Mouse (Mus musculus) adrenal gland, postnatal 36 days (tissue): ENCODE data around the gene Naa38. TPM values are rescaled to one million over a fixed set of nuclear protein-coding genes. Genes with fewer than 3 reads are reported as not detected.
"Not testable (repeated sequence)": the region's sequence is repeated elsewhere in the genome, so short reads cannot be mapped to it uniquely, and the experiment has no call there.

Source experiments
- DNase-seq, 2 experiments: peaks; one replicate each; pipeline ENCODE4 v3.0.0; 2021; ENCODE audit warnings: mixed read lengths in 1 of 2
- total RNA-seq, 2 experiments: library from RNA; stranded (reverse); gene quantifications; 2 replicates each; pipeline ENCODE4 v1.2.3; 2021

The Naa38 gene
- total RNA-seq, 2 experiments from 2014 or later: 132 to 158 TPM

DNA sequence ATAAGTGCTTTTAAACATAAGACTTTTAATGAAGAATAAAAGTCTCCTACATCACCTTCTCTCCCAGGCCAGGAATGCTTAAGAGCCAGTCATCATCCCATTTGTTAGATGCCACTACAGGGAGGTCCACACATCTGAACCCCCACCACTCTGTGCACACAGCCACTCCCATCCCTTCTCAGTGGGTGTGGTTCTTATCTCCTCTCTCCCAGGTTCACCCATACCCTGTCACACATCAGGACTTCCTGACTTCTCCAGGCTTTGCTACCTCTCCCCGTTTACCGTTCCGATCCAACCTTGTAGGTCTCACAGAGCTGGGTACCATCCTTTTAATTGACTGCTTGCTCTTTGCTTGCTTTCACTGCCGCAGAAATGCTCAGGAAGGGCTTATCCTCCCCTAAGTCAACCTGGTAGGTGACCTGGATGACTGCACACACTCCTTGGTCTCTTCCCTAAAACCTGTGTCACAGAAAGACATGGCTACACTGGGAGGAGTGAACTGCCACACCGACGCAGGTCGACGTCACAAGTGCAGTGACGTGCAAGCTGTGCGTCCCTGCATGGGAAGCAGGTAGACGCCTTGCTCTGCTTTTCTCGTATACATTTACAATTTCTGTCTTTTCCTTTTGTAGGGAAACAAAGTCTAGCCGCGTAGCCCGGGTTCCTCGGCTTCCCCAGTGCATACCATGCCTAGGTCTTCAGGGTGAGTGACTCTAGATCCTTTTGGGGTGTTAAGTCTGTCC, 21.9 kb upstream of the Naa38 start:
- no peak for DNase-seq

DNA sequence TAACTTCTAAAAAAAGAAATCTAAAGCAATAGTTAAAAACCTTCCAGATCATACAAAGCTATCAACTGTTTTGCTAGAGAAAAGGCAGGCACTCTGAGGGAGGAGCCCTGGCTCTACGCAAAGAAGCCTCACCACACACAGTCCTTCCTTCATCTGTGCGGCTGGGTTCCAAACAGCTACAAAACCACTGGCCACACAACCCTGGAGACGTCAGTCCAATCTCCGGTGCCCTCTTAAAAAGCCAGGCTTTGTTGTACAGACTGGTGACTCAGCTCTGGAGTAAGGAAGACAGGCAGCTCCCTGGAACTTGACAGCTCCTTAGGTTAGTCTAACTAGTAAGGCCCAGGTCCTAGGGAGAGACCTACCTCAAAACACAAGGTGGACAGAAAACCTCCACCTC, 19.6 kb upstream of the Naa38 start:
- no peak for DNase-seq

DNA sequence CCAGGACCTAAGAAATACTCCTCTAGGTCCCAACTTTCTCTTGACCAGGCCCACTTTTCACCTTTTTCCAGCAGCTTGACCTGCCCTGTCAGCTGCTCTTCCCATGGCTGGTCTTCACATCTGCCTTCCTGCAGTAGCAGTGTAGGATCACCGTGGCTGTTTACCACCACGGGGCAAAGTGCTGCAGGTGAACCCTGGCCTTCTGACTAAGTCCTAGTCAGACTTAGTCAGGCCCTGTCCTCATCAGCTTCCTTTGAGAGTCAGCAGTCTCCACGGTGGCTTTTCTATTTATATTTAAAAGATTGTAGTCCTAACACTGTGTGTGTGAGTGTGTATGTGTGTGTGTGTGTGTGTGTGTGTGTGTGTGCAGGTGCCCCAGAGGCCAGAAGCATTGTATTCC, 17.5 kb upstream of the Naa38 start:
- DNase-seq: no peak

DNA sequence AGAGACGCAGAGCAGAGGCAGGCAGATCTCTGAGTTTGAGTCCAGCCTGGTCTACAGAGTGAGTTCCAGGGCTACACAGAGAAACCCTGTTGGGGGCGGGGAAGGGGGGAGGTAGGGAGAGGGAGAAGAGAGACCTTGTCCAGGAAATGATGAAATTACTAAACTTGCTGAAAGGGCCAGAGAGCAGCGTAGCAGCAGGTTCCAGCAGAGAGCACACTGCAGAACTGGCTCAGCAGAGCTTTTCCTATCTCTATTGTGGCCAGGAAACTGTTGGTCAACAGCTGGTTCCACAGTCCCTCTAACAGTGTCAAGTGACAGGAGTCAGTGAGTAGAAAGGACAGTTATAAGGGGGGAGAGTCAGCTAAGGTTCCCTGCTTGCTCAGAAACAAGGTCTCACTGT, 15.7 kb upstream of the Naa38 start:
- DNase-seq: no peak

DNA sequence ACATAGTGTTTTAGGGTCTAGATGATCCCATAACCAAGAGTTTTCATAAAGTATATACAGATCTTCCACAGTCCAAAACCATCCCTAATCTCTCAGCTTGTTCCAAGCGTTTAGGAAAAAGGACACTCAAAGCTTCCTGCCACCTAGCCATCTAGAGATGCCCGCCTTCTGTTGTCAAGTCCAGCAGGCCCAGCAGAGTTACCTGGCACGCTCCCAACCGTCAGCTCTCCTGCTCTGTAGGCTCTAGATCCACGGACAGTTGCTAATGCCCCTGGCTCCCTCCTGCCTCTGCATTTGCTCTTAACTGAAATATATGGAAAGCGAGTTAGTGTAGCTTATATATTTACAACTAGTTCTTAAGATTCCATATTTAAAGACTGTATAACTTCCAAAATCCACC, 13.9 kb upstream of the Naa38 start:
- DNase-seq: no peak

DNA sequence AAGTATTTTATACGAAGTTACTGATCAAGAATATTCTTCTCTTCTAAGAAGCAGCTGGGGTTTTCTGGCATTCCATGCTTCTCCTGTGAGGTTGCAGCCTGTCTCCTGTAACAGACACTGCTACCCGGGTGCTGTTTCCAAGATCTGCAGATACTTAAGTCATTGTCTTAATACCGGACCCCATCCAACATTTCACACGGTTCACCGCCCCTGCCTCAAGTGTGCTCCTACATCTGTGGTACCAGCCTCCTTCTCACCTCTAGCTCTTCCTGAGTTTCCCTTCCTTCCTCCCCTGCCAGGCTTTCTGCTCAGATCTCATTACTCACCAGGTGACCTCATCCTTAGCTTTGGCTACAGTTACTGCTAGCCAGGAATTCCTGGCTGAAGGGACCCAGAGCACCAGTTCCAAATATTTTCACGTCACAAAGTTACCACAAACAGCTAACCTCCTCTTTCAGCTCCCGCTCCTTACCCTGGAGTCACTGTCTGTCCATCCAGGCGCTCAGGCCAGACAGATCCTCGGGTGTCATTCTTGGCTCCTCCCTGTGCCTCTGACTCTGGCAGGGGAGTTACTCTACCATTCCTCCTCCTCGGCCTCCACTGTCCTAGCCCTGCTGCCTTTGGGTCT, 12.7 kb upstream of the Naa38 start:
- no peak for DNase-seq

- no peak for DNase-seq
These were observed 10.3 kb upstream of the Naa38 start for GRCm38 (mm10) chr11:69384979-69385378.

DNA sequence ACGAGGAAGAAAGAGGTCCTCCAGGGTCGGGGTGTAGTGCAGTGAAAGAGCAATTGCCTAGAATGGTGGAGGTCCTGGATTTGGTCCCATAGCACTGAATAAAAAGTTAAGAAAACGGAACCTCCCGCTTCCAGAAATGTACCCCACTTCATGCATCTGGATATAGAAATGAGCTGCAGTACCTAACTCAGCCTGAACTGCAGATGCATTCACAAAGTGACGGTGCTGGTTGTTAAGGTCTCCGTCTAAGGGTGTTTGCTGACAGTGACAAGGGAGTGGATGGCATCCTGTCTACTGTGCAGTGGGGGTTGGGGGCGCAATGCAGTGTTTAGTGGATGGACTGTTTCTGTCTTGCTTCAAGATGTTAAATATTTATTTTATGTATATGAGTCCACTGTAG, 8.5 kb upstream of the Naa38 start:
- no peak for DNase-seq

DNA sequence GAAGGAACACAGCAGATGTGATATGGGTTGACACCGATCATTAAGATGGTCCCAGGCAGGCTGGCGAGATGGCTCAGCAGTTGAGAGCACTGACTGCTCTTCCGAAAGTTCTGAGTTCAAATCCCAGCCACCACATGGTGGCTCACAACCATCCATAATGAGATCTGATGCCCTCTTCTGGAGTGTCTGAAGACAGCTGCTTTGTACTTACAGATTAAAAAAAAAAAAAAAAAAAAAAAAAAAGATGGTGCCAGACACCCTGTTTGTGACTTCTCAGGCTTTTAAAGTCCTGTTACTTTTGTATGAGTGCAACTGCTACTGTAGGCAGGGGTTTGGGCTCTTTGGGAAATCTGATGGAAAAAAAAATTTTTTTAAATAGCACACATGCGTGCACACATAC, 6.6 kb upstream of the Naa38 start:
- DNase-seq: no peak

DNA sequence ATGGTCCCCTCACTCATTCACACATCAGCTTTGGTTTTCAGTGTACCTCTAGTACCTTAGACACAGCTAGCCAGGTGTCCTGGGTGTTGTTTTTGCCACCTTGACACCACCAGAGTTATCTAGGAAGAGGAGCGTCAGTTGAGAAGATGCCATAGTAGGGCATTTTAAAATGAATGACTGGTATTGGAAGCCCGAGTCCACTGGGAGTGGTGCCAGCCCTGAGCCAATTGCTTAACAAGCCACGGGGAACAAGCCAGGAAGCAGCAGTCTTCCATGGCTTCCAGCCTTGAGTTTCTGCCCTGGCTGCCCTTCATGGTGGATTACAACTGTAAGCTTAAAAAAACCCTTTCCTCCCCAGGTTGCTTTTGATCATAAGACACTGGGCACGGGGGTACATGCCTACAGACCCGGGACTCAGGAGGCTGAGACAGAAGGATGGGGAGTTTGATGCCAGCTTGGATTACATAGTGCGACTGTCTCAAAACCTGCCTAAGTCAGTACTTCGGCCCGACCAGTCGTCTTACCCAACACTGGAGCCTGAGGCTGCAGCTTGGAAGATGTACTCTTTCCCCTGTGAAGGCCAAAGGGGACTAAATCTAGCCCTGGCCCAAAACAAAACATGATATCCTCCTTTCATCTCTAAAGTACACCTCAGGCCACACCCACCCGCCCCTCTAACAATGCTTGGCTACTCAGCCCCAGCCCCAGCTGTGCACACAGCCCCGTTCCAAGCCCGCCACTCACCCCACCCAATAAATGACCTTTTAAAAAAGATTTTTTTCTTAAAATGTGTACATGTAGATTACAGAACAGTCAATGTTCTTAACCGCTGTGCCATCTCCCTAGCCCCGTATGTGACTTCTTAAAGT, 5.5 kb upstream of the Naa38 start:
- DNase-seq: peak; percentile 84 to 91

GRCm38 (mm10) chr11:69390400-69391034, 4.8 kb upstream of the Naa38 start:
- peak in 1 of 2 experiments; percentile 78 for DNase-seq

- DNase-seq: not testable (repeated sequence)
These were observed 608 bp upstream of the Naa38 start for GRCm38 (mm10) chr11:69394591-69395167.

DNA sequence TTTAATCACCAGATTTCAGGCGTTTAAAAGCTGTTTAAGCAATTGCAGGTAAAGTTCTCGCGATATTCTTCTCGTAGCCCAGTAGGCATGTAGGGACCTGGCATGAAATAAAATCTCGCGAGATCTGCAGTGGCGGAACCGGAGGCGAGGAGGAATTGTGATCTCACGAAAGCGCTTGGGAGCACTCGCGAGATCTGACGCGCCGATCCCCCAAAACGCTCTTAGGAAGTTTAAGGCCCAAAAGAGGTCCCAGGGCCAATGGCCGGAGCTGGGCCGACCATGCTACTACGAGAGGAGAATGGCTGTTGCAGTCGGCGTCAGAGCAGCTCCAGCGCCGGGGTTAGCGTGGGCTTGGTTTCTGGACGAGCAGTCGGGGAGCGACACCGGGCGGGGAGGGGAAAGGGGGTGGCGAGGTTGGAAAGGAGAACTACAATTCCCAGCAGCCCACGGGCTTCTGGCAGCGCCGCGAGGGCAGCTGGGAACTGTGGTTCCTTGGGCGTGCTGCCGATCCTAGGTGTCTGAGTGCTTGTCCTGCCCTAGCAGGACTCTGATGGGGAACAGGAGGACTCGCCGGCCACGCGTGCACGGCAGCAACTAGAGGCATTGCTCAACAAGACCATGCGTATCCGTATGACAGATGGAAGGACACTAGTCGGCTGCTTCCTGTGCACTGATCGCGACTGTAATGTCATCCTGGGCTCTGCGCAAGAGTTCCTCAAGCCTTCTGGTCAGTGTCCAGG, 517 bp downstream of the Naa38 start:
- DNase-seq: peak; percentile 93 to 95

DNA sequence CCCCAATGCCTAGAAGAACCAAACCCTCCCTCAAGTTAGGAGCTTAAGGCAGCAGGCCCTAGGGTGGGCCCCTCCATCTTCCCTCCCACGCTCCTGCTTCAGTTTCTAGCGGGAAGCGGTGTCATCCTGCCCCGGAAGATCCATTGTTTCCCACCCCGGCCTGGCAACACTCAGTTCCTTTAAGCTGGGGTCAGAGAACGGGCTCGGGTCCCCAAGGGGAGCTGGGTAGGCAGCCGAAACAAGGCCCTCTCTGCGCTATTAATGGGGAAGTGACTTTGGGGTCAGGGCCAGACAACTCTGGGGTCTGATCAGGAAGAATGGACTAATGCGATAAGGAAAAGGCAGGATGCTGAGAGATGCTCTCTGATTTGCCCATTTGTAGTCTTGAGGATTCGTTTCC, 1.5 kb downstream of the Naa38 start:
- peak; percentile 53 to 72 for DNase-seq

DNA sequence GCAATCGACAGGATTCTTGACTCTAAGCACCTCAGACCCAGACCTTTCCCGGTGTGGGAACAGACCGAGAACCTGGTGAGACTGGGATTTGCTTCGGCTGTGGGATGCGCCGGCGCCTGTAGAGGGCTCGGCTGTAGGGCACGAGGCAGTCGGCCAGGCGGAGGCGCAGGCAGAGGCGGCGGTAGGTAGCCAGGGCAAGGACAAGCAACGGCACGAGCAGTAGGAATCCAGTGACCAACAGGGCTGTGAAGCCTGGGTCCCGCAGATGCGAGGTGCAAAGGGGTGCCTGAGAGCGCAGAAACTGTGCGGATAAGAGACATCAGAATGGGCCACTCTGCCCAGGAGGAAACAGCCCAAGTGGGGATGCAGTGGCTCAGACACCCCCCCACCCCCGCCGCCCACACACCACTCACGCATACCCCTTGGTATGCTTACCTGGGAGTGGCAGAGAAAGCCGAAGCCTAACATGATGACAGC, 2.3 kb downstream of the Naa38 start:
- DNase-seq: no peak

DNA sequence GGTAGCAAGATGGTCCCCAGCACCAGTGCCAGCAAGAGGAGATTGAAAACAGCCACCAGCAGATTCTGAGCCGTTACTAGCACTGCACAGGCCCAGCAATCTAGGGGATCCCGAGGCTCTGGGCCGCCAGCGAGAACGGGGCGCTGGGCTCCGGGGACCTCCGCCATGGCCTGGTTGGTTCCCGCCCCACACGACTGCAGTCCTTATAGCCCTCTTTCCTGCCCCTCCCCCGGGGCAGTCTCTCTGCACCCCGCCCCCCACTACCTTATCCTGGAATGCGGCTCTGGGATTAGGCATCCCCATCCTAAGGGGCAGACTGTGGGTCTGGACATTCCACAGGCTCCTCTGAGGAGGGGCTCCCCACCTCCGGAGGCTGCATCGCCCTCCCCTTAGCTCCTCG, 2.8 kb downstream of the Naa38 start, which contains the start of gene Tmem88:
Tmem88 (minus strand) TSS at position 176 of the 400 bp plus-strand sequence.
- peak in 1 of 2 experiments; percentile 76 for DNase-seq

GRCm38 (mm10) chr11:69398486-69399200, 3.4 kb downstream of the Naa38 start:
- DNase-seq: no peak

- no peak for DNase-seq
These were observed 4.2 kb downstream of the Naa38 start for GRCm38 (mm10) chr11:69399201-69400082.
